Mouse (Mus musculus): Measurements from ENCODE around the gene Dhtkd1.
"Not testable (repeated sequence)": the region's sequence is repeated elsewhere in the genome, so short reads cannot be mapped to it uniquely, and the experiment has no call there.

Gene Dhtkd1

DNA sequence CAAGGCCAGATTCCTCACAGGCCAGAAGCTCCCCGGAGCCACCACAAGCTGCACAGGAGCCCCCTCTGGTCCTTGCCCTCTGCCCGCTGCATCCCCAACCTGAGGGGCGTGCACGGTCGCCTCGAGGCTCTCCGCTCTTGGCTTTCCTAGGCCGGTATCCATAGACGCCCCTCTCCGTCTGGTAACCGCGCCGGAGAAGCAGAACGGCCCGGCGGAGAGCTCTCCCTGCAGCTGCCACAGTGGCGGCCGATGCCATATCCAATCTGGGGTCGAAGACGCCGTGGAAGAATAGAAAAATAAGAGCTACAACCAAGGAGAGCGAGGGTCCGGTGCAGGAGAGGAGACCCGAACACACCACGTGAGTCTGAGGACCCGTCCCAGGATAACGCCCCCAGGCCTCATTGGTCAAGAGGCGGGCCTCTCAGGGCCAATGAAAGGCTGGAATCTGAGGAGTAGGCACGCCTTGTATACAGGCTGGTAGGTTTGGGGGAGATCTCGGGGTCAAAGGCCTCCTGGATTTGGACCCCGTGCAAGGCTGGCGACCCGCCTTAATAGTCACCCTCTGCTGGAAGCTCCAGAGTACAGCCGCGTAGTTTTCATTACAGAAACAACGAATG is at the start of gene Dhtkd1:
Dhtkd1 (minus strand) TSS at position 377 of the 617 bp plus-strand sequence.
- in situ Hi-C loops (cut with MboI, MseI): loop anchor here in 1 of 2 experiments (10.0 kb wide), 1 partner anchor 228 kb away; the partner anchor contains the start of gene Camk1d

DNA sequence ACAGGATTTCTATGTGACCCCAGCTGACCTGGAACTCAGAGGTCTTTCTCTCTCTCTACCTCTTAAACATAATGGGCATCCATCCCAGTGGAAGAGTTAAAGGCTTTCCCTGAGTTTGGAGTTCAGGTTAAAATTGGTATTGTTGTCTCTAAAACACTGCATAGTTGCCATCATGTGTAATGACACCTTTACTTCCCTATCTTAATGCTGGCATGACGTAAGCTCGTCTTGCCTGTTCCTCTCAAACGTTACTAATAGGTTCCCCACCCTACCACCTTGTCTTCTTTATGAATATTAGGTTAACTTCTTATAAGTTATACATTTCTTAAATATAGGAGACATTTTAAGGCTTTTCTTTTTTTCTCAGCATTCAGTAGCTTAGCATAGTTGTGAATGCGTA is 34.9 kb upstream of the Dhtkd1 start:
- in situ Hi-C loops (cut with MboI, MseI): no loop called here

DNA sequence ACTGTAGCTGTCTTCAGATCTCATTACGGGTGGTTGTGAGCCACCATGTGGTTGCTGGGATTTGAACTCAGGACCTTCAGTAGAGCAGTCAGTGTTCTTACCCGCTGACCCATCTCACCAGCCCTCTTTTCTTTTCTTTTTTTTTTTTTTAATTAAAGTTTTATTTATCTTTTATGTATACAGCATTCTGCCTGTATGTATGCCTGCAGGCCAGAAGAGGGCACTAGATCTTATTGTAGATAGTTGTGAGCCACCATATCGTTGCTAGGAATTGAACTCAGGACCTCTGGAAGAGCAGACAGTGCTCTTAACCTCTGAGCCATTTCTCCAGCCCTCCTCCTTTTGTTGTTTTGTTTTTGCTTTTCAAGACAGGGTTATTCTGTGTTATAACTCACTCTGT is 28.0 kb upstream of the Dhtkd1 start:
- in situ Hi-C loops (cut with MboI, MseI): not testable (repeated sequence)

DNA sequence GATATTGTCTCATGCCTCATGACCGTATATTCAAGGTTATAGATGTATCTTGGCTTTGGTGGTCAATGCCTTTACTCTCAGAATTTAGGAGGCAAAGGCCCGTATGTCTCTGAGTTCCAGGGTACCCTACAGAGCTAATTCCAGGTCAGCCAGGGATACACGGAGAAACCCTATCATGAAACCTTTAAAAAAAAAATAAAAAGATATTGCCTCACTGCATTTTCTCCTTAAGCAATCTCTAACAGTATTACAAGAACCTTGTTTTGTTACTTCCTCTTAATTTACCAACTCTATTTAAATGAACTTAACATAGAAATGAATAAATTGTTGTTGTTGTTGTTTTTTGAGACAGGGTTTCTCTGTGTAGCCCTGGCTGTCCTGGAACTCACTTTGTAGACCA is 23.4 kb upstream of the Dhtkd1 start:
- in situ Hi-C loops (cut with MboI, MseI): no loop called here

DNA sequence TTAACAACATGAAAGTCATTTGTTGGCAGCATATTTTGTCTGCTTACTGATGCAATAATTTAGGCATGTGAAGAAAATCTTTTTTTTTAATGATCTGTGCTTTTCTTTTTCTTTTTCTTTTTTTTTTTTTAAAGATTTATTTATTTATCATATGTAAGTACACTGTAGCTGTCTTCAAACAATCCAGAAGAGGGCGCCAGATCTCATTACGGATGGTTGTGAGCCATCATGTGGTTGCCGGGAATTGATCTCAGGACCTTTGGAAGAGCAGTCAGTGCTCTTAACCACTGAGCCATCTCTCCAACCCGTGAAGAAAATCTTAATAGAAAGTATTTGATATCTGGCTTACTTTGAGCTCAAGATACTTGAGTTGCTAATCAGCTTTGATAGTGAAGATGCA is 21.1 kb upstream of the Dhtkd1 start:
- in situ Hi-C loops (cut with MboI, MseI): not testable (repeated sequence)

DNA sequence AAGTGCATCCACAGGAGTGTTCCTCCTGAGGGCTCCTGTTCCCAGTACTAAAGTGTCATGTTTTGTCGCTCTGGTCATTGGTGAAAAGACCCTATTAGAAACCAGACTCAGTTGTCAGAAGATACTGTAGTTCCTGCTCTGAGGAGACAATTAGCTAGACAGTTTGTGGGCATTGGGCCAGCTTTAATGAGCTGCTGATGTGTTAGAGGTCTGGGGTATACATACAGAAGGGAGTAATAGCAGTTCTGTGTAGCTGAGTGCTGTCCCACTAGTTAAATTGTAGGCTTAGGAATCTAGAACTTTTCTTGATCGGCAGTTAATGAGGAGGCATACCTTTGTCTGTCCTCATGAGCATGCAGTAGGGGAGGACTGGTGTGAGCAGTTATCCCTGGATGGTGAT is 19.7 kb upstream of the Dhtkd1 start:
- in situ Hi-C loops (cut with MboI, MseI): no loop called here

DNA sequence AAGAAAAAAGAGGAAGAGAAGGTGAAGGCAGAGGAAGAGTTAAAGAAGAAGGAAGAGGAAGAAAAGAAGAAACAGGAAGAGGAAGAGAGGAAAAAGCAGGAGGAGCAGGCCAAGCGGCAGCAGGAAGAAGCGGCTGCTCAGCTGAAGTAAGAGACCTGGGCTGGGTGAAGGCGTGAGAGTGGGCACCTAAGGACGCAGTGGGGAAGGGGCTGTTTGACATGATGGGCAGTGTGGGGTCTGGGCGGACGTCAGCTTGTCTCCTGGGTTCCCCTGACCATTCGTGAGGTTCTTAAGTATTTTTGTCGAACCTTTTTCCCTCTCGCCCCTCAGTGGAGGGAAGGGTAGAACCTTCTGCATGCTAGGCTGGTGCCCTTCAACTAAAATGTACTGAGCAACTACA is 15.1 kb upstream of the Dhtkd1 start:
- in situ Hi-C loops (cut with MboI, MseI): no loop called here

DNA sequence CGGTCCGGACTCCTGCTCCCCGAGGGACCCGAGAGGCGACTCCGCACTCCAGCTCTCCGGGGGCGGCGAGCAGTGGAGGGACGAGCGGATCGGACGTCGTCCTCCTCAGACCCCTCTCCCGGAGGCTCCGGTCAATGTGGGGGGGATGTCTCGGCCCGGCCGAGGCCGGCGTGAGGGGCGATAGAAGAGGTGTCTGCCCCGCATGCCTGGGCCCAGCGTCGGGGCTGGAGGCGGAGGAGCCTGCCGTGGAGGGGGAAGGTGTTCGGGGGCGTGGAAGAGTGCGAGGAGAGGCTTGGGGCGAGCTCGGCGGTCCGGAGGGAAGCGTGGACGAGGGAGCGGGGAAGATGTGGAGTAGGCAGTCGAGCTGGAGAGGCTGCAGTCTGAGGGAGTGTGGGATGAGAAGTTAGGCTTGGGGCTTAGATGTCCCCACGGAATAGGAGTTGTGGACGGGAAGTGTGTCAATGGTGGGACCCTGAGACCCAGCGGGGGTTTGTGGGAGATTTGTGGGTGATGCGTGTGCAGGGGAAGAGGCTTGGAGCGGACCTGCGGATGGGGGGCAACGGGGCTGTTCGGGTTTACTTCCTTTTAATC is 9.1 kb upstream of the Dhtkd1 start:
- in situ Hi-C loops (cut with MboI, MseI): no loop called here

DNA sequence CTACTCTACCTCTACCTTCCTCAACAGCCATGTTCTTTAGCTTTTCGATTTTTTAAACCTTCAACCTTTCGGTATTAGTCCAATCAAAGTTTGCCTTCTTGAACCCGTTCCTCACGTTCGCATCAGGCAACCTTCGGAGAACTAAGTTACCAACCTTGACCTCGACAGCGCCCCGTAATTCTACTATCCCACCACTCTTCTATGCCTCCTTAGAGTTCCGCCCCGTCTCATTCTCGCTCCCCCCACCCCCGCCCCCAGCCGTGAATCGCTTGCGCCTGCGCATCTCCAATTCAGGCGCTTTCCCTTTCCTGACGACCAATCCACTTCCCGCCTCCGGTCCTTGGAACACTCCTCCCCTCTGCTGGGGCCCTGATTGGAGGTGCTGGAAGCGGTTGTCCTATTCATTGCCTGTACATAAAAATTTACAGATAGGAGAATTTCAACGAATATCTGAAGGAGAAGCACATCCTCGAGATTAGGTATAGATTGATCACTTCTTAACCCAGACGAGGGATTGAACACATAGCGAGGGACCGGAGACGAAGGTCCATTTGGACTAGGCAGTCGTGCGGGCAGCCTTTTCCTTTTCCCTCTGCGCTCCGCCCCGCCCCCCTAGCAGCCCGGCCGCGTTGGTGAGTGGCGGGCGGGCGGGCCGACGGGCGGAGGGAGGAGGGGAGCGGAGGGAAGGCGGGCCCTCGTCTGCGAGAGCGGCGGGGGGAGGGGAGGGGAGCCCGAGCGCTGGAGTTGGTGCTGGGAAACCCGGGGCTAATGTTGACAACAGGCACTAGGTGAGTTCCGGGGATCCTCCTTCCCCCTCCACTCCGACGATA is 8.4 kb upstream of the Dhtkd1 start, which contains the start of gene Upf2:
Upf2 (plus strand) TSS at position 704 of the 830 bp plus-strand sequence.
- in situ Hi-C loops (cut with MboI, MseI): no loop called here

DNA sequence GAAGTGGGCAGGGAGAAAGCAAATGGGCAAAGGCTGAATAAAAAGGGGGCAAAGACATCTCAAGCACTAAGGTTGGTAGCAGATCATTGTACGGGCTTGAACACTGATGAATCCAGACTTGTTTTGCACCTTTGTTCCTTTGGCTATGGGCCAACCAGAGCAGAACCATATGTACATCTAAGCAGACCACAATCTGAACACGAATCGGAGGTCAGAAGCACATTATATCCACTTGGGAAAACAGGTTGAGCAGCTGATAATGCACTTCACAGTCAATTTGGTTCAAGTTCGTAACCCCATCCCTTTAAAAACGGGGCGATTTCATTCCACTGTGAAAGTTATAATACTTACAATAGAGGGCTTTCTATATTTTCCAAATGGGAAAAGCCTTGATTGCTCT is 7.7 kb upstream of the Dhtkd1 start:
- in situ Hi-C loops (cut with MboI, MseI): no loop called here

DNA sequence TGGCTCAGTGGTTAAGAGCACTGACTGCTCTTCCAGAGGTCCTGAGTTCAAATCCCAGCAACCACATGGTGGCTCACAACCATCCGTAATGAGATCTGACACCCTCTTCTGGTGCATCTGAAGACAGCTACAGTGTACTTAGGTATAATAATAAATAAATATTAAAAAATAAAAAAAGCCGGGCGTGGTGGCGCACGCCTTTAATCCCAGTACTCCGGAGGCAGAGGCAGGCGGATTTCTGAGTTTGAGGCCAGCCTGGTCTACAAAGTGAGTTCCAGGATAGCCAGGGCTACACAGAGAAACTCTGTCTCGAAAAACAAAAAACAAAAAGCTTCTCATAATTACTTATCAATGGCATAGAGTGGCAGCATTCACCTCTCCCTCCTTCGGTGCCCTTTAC is 7.2 kb upstream of the Dhtkd1 start:
- in situ Hi-C loops (cut with MboI, MseI): loop anchor here (5.0 to 10.0 kb wide), 2 partner anchors 43 to 235 kb away; partner anchors contain the start of gene Camk1d (in 1 of the 2)

DNA sequence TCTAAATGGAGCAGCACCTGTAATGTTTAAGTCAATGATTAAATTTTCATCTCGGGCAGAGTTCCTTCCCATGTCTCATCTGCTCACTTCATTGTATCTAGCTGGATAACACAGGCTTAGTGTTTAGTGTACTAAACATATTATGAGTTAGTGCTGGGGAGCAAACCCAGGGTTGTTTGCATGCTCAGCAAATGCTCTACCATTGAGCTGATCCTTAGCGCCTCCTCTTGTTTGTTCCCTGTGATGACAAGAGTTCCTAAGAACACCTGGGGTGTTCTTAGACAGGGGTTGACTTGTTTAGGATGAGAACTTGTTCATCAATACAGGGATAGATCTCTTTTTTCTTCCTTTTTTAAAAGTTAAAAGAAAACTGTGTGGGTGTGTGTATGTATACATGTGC is 6.4 kb upstream of the Dhtkd1 start:
- in situ Hi-C loops (cut with MboI, MseI): loop anchor here (5.0 to 10.0 kb wide), 2 partner anchors 42 to 234 kb away; partner anchors contain the start of gene Camk1d (in 1 of the 2)

DNA sequence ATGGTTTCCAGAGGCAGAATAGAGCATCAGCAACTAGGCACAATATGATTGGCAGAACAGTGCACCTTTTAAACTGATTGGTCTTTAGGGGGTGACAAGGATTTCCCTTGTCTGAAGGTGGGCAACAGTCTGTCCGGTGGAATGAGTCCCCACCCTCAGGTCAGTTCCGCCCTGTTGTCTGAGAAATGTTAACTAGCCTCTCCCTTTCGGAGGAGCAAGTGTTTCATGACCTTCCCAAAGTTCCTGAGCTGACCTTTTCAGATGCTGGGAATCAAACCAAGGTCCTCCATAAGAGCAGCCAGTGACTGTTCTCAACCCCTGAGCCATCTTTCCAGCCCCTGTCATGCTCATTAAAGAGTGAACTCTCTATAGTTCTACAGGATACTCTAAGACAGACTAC is 4.3 kb upstream of the Dhtkd1 start:
- in situ Hi-C loops (cut with MboI, MseI): loop anchor here (5.0 to 10.0 kb wide), 2 partner anchors 40 to 232 kb away; partner anchors contain the start of gene Camk1d (in 1 of the 2)

DNA sequence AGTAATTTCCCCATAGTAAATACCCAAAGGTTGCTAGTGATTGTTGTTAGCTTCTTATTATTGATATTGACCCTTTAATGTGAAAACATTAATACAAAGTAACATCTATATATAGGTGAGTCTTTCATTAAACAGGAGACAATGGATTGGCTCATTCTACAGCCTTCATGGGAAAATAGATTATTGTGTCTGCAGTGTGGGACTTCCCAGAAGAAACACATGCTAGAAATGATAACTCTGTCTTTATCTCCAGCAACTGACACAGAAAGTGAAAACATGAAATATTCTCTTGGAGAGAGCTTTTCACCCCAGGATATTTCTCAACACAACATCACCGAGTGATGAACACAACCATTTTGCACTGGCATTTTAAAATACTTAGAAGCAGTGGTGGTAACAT is 3.0 kb upstream of the Dhtkd1 start:
- in situ Hi-C loops (cut with MboI, MseI): loop anchor here (5.0 to 10.0 kb wide), 2 partner anchors 38 to 231 kb away; partner anchors contain the start of gene Camk1d (in 1 of the 2)

DNA sequence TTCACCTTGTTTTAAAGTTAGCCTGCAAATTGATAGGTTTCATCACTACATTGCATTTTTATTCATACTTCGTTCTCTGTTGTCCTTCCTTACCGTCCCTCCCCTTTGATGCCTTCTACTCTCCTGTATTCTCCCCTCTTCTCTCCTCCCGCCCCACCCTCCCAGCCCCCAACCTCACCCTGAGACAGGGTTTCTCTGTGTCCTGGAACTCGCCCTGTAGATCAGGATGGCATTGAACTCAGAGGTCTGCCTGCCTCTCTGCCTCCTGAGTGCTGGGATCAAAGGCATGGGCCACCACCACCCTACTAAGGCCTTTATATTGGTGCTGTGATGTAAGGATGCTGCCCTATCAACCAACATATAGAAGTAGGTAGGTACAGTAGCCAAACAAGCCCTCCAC is 479 bp upstream of the Dhtkd1 start:
- in situ Hi-C loops (cut with MboI, MseI): loop anchor here in 1 of 2 experiments (10.0 kb wide), 1 partner anchor 228 kb away; the partner anchor contains the start of gene Camk1d

DNA sequence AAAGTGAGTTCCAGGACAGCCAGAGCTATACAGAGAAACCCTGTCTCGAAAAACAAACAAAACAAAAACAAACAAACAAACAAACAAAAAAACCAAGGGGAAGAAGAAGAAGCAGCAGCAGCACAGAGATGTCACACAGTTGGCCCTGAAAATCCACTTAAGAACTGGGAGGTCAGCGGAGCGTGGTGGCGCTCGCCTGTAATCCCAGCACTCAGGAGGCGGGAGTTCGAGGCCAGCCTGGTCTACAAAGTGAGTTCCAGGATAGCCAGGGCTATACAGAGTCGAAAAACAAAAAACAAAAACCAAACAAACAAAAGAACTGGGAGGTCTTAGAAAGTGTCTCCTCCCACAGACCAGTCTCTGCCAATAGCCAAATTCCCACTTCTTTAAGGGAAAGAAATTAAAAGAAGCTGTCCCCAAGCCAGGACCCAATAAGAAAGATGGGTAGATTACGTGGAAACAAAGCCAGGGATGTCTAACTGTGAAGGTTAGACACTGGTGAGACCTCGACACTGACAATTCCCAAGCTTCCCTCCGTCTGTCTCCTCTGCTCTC is 654 bp downstream of the Dhtkd1 start:
- in situ Hi-C loops (cut with MboI, MseI): loop anchor here in 1 of 2 experiments (10.0 kb wide), 1 partner anchor 227 kb away; the partner anchor contains the start of gene Camk1d

DNA sequence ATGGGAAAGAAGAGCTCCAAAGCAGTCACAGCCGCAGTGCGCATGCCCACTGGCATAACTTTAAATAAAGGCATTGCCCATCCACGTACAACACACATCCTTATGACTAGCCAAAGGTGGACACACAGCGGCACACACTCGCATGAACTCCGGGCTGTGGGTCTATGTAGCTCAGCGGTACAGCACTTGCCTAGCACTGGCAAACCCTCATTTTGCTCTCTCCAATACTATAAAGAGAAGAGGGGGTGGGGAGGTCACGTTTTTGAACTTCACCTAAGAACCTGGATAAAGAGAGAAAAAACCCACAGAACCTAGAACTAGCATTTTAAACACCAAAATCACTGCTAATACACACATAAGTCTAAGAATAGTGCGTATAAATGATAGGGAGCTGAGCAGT is 1.7 kb downstream of the Dhtkd1 start:
- in situ Hi-C loops (cut with MboI, MseI): loop anchor here in 1 of 2 experiments (10.0 kb wide), 1 partner anchor 226 kb away; the partner anchor contains the start of gene Camk1d

DNA sequence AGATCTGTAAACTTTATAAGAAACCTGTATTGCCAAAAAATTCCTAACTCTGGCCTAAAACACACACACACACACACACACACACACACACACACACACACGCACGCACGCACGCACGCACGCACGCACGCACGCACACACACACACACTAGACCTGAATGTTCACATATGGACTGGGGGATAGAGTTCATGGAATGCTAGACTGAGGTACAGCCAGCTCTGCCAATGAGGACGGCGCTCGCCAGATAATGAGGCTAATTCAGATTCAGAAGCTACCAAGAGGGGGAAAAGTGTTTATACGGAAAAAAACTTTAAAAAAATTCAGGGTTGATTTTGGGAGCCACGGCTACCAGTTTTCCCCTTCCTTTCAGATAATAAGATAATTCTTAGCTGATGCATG is 2.7 kb downstream of the Dhtkd1 start:
- in situ Hi-C loops (cut with MboI, MseI): loop anchor here in 1 of 2 experiments (10.0 kb wide), 1 partner anchor 225 kb away; the partner anchor contains the start of gene Camk1d

DNA sequence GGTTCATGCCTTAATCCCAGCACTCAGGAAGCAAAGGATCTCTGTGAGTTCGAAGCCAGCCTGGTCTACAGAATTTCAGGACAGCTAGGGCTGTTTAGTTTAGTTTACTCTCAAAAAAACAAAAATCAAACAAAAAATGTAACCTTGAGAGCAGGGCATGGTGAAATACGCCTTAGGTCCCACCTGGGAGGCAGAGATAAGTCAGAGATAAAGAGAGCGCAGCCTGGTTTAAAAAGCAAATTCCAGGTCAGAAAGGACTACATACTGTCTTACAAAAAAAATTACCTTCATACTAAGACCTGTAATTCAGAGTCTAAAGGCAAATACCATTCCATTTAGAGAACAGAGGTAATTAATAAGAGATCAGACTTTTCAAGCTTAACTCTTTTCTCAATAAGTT is 3.3 kb downstream of the Dhtkd1 start:
- in situ Hi-C loops (cut with MboI, MseI): no loop called here

DNA sequence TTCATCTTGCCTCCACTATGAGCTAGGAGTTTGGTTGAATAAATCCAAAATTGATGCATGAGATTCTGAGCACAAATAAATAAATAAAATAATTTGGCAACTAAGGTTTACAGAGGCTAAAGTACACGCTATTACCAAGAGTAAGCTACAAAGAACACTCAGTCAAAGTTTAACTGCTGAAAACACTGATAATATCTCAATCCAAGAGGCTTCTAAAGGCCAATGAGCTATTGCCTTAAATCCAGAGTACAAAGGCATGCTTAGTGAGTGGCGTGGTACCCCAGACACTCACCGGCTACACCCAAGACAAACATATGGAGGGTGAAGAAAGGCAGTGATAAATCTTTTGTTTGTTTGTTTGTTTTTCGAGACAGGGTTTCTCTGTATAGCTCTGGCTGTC is 6.0 kb downstream of the Dhtkd1 start:
- in situ Hi-C loops (cut with MboI, MseI): no loop called here

DNA sequence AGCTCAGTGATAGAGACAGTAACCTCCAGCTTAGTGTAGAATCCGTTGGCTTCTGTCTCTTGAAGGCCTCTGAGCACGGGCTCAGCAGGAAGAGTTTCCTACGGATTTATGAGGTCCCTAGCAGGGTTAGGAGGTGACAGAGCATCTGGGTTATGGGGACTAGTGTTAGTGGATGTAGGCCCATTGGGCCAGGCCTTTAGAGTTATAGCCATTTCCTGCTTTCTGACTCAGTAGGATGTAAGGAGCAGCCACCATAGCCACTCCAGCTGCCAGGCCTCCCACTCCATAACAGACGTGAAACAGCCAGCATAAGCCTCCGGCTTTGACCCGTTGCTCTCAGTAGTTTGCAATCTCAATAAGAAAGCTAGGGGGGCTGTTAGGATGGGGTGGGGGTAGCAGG is 6.5 kb downstream of the Dhtkd1 start:
- in situ Hi-C loops (cut with MboI, MseI): no loop called here

DNA sequence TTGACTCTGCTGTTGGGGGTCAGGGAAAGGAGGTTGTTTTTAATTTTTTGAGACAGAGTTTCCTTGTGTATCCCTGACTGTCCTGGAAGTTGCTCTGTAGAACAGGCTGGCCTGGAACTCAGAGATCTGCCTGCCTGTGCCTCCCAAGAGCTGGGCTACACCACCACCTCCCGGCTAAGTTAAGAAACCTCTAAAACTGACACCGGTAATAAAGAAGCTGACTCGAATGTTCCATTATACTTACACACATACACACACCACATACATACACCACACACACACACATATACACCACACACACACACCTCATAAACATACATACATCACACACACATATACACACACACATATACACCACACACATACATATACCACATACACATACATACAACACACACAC is 7.7 kb downstream of the Dhtkd1 start:
- in situ Hi-C loops (cut with MboI, MseI): no loop called here
